Comparison of ENCODE assay signal across 8 mouse cellular contexts in the genomic region with DNA sequence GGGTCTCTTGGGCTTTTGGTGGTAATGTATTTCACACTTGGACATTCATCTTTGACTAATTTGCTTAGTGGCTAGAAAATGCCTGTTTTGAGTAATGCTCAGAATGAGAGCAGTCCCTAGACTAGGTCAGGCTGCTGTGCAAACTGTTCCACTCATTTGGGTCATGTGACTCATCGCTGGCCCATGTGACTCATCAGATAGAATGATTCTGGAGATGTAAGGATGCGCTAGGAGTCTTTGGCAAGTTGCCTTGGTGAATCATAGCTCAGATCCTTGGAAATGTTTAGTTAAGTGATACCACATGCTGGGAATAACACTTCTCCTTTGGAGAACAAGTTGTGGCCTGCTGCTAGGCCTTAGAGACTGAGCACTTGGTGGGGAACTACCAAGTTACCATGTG.
DNase-seq lines count a peak whose midpoint lies in the region; ATAC-seq and TF ChIP-seq lines count a peak whose summit lies in the region.
"Had no signal": no experiment of that assay in that cellular context is flagged by ENCODE, and none has a peak within 500 bp of the region (broad histone marks: within the 10 kb centered on the region; RNA-seq: fewer than 3 reads in every experiment).

No protein-coding gene starts in this region.

- H3K27me3 ChIP-seq in intestine, postnatal 0 days (replicated peaks; ENCODE audit: control insufficient read depth, insufficient read depth, low read length) = no peaks in the 10 kb centered on the region

- no peaks in the 10 kb centered on the region for H3K9me3 ChIP-seq in intestine, postnatal 0 days (ENCODE audit: control insufficient read depth)

- H3K9ac ChIP-seq in intestine, postnatal 0 days (ENCODE audit: low read depth, low read length) = no peak overlapping the region

- DNase-seq in right cerebral cortex, adult 18-20 months = peak; percentile 80
- DNase-seq in right cerebral cortex, postnatal 4 days = no peak
- DNase-seq in adrenal gland, postnatal 25 days = peak; percentile 72
- peak; percentile 65 for DNase-seq in telencephalon, adult 2 months (ENCODE audit: low read depth, low spot score)
- no peak for DNase-seq in cerebellum, adult 18-20 months
- no peak for DNase-seq in ovary, postnatal 10 days (ENCODE audit: low spot score)

- 72% methylated on average over 2 of the region's 2 CpGs for WGBS in intestine, postnatal 0 days

- H3K4me2 ChIP-seq in intestine, postnatal 0 days (replicated peaks; ENCODE audit: low read depth) = no peak overlapping the region

- no peak overlapping the region for H3K27ac ChIP-seq in intestine, postnatal 0 days (ENCODE audit: low read depth, low read length)
- H3K27ac ChIP-seq: kidney, postnatal 0 days had no signal

- TF ChIP-seq CTCF in intestine, postnatal 0 days (IDR thresholded peaks at IDR 0.05; ENCODE audit: low read depth) = no peak

- peak; percentile 33; the same call in 1 of the 2 replicates for ATAC-seq in intestine, postnatal 0 days

- H3K4me3 ChIP-seq in intestine, postnatal 0 days (ENCODE audit: low read depth, low read length) = no peak overlapping the region

- H3K36me3 ChIP-seq in intestine, postnatal 0 days (ENCODE audit: control insufficient read depth, insufficient read depth) = no peaks in the 10 kb centered on the region

- H3K4me1 ChIP-seq in intestine, postnatal 0 days (replicated peaks; ENCODE audit: control insufficient read depth, insufficient read depth, low read length) = no peaks in the 10 kb centered on the region

Comparison
In these comparisons a context has a peak if more than half of its experiments do, and no peak if none do; other contexts are left out.
1. DNase-seq: peak in right cerebral cortex, adult 18-20 months (single experiment), adrenal gland, postnatal 25 days (single experiment) and telencephalon, adult 2 months (single experiment); none in right cerebral cortex, postnatal 4 days (single experiment), cerebellum, adult 18-20 months (0 of 2) and ovary, postnatal 10 days (single experiment).